Mouse (Mus musculus): ENCODE measurements around the gene Abracl. TPM values are rescaled to one million over a fixed set of nuclear protein-coding genes. Genes with fewer than 3 reads are reported as not detected.

The Abracl gene
- polyA plus RNA-seq, 1 experiment from 2014 or later: 210 TPM

DNA sequence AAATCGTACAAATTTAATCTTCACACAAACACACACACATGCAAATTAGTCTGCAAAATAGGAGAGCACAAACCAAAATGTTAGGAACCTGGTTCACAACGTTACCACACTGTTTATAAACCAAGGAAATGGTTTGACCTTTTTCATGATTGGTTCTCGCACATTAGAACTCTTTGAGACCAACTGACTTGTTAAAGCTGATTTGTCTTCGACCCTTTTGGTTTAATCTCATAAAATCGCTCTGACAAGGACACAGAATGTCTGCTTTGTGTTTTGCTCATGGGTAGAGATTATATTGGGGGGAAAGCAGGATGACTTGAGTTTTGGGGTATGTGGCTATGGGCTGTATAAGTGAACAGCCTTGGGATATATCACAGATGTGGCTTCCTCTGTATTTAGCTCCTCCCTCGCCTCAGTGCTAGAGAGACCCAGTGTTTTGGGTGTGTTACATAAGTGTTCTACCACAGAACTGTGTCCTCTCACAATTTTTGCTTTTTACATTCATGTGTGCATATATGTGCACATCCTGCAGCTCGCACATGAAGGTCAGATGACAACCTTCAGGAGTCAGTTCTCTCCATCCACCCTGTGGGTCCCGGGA is 35.2 kb downstream of the Abracl start:
- no peaks in the 10 kb centered on the region for H3K36me3 ChIP-seq (ENCODE audit: control insufficient read depth, insufficient read depth, low read length)
- no peaks in the 10 kb centered on the region for H3K9me3 ChIP-seq (replicated peaks; ENCODE audit: control insufficient read depth, low read length)
- no peaks in the 10 kb centered on the region for H3K4me1 ChIP-seq (ENCODE audit: control insufficient read depth, insufficient read depth, low read length)
- no peak overlapping the region for H3K27ac ChIP-seq (ENCODE audit: low read depth, low read length)
- no peak overlapping the region for H3K4me2 ChIP-seq
- H3K9ac ChIP-seq (ENCODE audit: low read depth, low read length): no peak overlapping the region
- no peaks in the 10 kb centered on the region for H3K27me3 ChIP-seq (ENCODE audit: control insufficient read depth, insufficient read depth, low read length)
- H3K4me3 ChIP-seq (ENCODE audit: low read depth, low read length): no peak overlapping the region
- no peak for ATAC-seq (replicated peaks; ENCODE audit: insufficient number of reproducible peaks, low FRiP score, low TSS enrichment)
- WGBS (ENCODE audit: insufficient replicate concordance): 77% methylated on average over 8 of the region's 8 CpGs

DNA sequence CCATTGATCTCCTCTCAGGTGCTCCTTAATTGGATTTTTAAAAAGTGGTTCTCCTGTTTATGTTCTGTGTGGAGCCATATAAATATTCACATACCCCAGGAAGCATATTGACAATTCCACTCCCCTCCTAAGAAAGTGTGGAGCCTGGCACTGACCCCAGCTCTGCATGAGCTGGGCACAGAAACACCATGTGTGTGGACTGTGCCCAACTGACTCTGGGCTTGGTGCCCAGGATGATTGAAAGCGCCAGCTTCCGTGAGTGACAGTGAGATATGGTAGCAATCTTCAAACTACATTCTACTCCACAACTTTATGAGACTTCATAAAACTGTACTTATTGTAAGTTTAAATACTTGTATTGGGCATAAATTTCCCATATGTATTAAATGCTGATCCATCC is 39.8 kb downstream of the Abracl start:
- Histone ChIP-seq H3K9ac (ENCODE audit: low read depth, low read length) (no peak overlapping the region), H3K36me3 (ENCODE audit: control insufficient read depth, insufficient read depth, low read length) (no peaks in the 10 kb centered on the region), H3K27ac (ENCODE audit: low read depth, low read length) (no peak overlapping the region), H3K4me3 (ENCODE audit: low read depth, low read length) (no peak overlapping the region), H3K9me3 (replicated peaks; ENCODE audit: control insufficient read depth, low read length) (no peaks in the 10 kb centered on the region), H3K27me3 (ENCODE audit: control insufficient read depth, insufficient read depth, low read length) (no peaks in the 10 kb centered on the region), H3K4me2 (no peak overlapping the region), H3K4me1 (ENCODE audit: control insufficient read depth, insufficient read depth, low read length) (no peaks in the 10 kb centered on the region)
- ATAC-seq (replicated peaks; ENCODE audit: insufficient number of reproducible peaks, low FRiP score, low TSS enrichment): no peak
- WGBS (ENCODE audit: insufficient replicate concordance): 96% methylated on average over 2 of the region's 2 CpGs

DNA sequence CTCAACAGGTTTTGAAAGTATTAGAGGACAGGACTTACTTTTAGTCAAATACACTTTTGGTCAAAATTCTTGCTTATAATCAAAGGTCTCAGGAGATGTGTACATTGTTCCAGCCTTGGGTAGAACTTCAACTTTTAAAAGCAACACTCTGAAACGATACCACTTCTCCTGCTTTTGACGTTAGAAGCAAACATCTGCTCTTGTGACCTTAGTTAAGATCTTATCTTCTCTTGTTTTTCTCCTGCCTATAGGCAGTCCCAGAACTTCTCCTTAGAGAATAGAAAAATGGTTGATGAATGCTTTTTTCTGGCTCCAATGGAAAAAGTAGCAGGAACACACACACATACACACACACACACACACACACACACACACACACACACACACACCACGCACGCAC is 57.0 kb downstream of the Abracl start:
- no peak overlapping the region for H3K4me2 ChIP-seq
- no peak for ATAC-seq (replicated peaks; ENCODE audit: insufficient number of reproducible peaks, low FRiP score, low TSS enrichment)
- H3K9me3 ChIP-seq (replicated peaks; ENCODE audit: control insufficient read depth, low read length): no peaks in the 10 kb centered on the region
- no peaks in the 10 kb centered on the region for H3K4me1 ChIP-seq (ENCODE audit: control insufficient read depth, insufficient read depth, low read length)
- H3K27ac ChIP-seq (ENCODE audit: low read depth, low read length): no peak overlapping the region
- no peak overlapping the region for H3K9ac ChIP-seq (ENCODE audit: low read depth, low read length)
- no peaks in the 10 kb centered on the region for H3K27me3 ChIP-seq (ENCODE audit: control insufficient read depth, insufficient read depth, low read length)
- H3K36me3 ChIP-seq (ENCODE audit: control insufficient read depth, insufficient read depth, low read length): no peaks in the 10 kb centered on the region
- 49% methylated on average over 4 of the region's 4 CpGs for WGBS (ENCODE audit: insufficient replicate concordance)
- no peak overlapping the region for H3K4me3 ChIP-seq (ENCODE audit: low read depth, low read length)

Other genes starting within 250 kb of the Abracl start
- gene Txlnb, start 227.1 kb downstream of the Abracl start, polyA plus RNA-seq (2014; fragmentation: Nextera tagmentation; extraction: Ambion mirVana): 37.4 and 45.2 TPM in 2 replicates
- 4.0 and 5.3 TPM in 2 replicates for gene Heca, start 75.2 kb downstream of the Abracl start, polyA plus RNA-seq (2014; fragmentation: Nextera tagmentation; extraction: Ambion mirVana)
- gene Reps1, start 32.6 kb upstream of the Abracl start, polyA plus RNA-seq (2014; fragmentation: Nextera tagmentation; extraction: Ambion mirVana): 20.3 and 20.8 TPM in 2 replicates
- gene Ect2l, start 187.6 kb upstream of the Abracl start, polyA plus RNA-seq (2014; fragmentation: Nextera tagmentation; extraction: Ambion mirVana): 0.44 TPM in 1 of 2 replicates, not detected in the other
- gene Ccdc28a, start 211.7 kb upstream of the Abracl start, polyA plus RNA-seq (2014; fragmentation: Nextera tagmentation; extraction: Ambion mirVana): 8.9 and 10.0 TPM in 2 replicates